Mouse (Mus musculus) lung, postnatal 0 days (tissue): ENCODE results near the gene Mdm4.

Experiments
- CTCF ChIP-seq: IDR thresholded peaks from 2 replicates; pipeline ENCODE4 v1.5.1; 2016; ENCODE audit warnings: antibody characterized with exemption, mild to moderate bottlenecking
- EP300 ChIP-seq: IDR thresholded peaks from 2 replicates; pipeline ENCODE4 v1.6.1; 2016; ENCODE audit warnings: antibody characterized with exemption, mild to moderate bottlenecking, control low read depth

DNA sequence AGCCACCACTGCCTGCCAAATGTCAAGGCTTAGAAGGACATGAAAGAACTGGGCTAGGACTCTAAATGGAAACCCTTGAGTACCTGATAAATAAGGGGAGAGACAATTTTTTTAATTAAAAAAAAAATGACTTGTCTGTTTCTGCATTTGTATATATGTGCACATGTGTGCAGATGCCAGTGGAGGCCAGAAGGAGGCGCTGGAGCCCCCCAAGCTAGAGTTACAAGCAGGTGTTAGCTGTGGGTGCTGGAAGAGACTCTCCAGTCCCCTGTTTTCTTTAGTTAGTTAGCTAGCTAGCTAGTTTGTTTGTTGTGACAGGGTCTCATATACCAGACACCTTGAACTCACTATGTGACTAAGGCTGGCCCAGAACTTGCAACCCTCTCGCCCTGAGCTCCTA is 21.5 kb upstream of the Mdm4 start:
- TF ChIP-seq EP300 (no peak), CTCF (peak; percentile 44)
